Mouse (Mus musculus): Measurements from ENCODE around the gene Zpr1.
"Not testable (repeated sequence)": the region's sequence is repeated elsewhere in the genome, so short reads cannot be mapped to it uniquely, and the experiment has no call there.

Zpr1 gene

GRCm38 (mm10) chr9:46261131-46261530, 11.7 kb upstream of the Zpr1 start:
- DNase-seq (ENCODE audit: low spot score in 2 of 2): no peak

- DNase-seq (ENCODE audit: low spot score in 2 of 2): no peak
These were observed 4.5 kb upstream of the Zpr1 start, which contains the start of gene Apoa5 for GRCm38 (mm10) chr9:46268343-46268873. Gene Apoa5 (plus strand): TSS chr9:46268633.

- no peak for DNase-seq (ENCODE audit: low spot score in 2 of 2)
These were observed 3.7 kb upstream of the Zpr1 start for GRCm38 (mm10) chr9:46269125-46269524.

GRCm38 (mm10) chr9:46270782-46271181, 2.1 kb upstream of the Zpr1 start:
- no peak for DNase-seq (ENCODE audit: low spot score in 2 of 2)

GRCm38 (mm10) chr9:46272070-46272469, 794 bp upstream of the Zpr1 start:
- DNase-seq (ENCODE audit: low spot score in 2 of 2): no peak

- DNase-seq (ENCODE audit: low spot score in 2 of 2): no peak
These were observed 1.6 kb downstream of the Zpr1 start for GRCm38 (mm10) chr9:46274494-46274893.

GRCm38 (mm10) chr9:46282631-46283436, 10.0 kb downstream of the Zpr1 start, which contains the start of gene Bud13:
Gene Bud13 (plus strand): TSS chr9:46283008.
- peak; percentile 86 to 91 for DNase-seq (ENCODE audit: low spot score in 2 of 2)

GRCm38 (mm10) chr9:46298381-46298780, 25.5 kb downstream of the Zpr1 start:
- DNase-seq (ENCODE audit: low spot score in 2 of 2): no peak

- peak; percentile 30 to 64 for DNase-seq (ENCODE audit: low spot score in 2 of 2)
These were observed 29.3 kb downstream of the Zpr1 start for GRCm38 (mm10) chr9:46302142-46302541.

- no peak for DNase-seq (ENCODE audit: low spot score in 2 of 2)
These were observed 36.3 kb downstream of the Zpr1 start for GRCm38 (mm10) chr9:46309121-46309520.

- DNase-seq (ENCODE audit: low spot score in 2 of 2): peak in 1 of 2 experiments; percentile 63
These were observed 41.6 kb downstream of the Zpr1 start for GRCm38 (mm10) chr9:46314507-46314906.

GRCm38 (mm10) chr9:46314921-46315320, 42.1 kb downstream of the Zpr1 start:
- no peak for DNase-seq (ENCODE audit: low spot score in 2 of 2)

- DNase-seq (ENCODE audit: low spot score in 2 of 2): peak in 1 of 2 experiments; percentile 36
These were observed 43.0 kb downstream of the Zpr1 start for GRCm38 (mm10) chr9:46315807-46316365.

GRCm38 (mm10) chr9:46316388-46316787, 43.5 kb downstream of the Zpr1 start:
- no peak for DNase-seq (ENCODE audit: low spot score in 2 of 2)

- no peak for DNase-seq (ENCODE audit: low spot score in 2 of 2)
These were observed 44.0 kb downstream of the Zpr1 start for GRCm38 (mm10) chr9:46316909-46317308.

- no peak for DNase-seq (ENCODE audit: low spot score in 2 of 2)
These were observed 45.1 kb downstream of the Zpr1 start for GRCm38 (mm10) chr9:46317957-46318356.

- DNase-seq (ENCODE audit: low spot score in 2 of 2): not testable (repeated sequence)
These were observed 47.0 kb downstream of the Zpr1 start, which contains the start of gene 4931429L15Rik for GRCm38 (mm10) chr9:46319886-46320285. Gene 4931429L15Rik (minus strand): TSS chr9:46319986.

GRCm38 (mm10) chr9:46320461-46320860, 47.6 kb downstream of the Zpr1 start:
- no peak for DNase-seq (ENCODE audit: low spot score in 2 of 2)

- no peak for DNase-seq (ENCODE audit: low spot score in 2 of 2)
These were observed 54.0 kb downstream of the Zpr1 start for GRCm38 (mm10) chr9:46326694-46327405.

- no peak for DNase-seq (ENCODE audit: low spot score in 2 of 2)
These were observed 55.1 kb downstream of the Zpr1 start for GRCm38 (mm10) chr9:46327706-46328571.

Data from frontal cortex, postnatal 10 days (tissue).